Mouse (Mus musculus) kidney, adult 18-20 months (tissue): ENCODE measurements around the gene Tcf12.

Experiments used
- DNase-seq: peaks from one replicate; pipeline ENCODE4 v3.0.0; 2021

The Tcf12 gene

GRCm38 (mm10) chr9:71976034-71976433, 135.6 kb downstream of the Tcf12 start:
- no peak for DNase-seq

- DNase-seq, result no peak
Observed at GRCm38 (mm10) chr9:71975141-71975540, 136.5 kb downstream of the Tcf12 start.

- no peak for DNase-seq
Observed at GRCm38 (mm10) chr9:71974541-71974959, 137.1 kb downstream of the Tcf12 start.

GRCm38 (mm10) chr9:71964039-71964438, 147.6 kb downstream of the Tcf12 start:
- DNase-seq, result no peak

GRCm38 (mm10) chr9:71960026-71960396, 151.7 kb downstream of the Tcf12 start:
- DNase-seq, result no peak

- DNase-seq, result no peak
Observed at GRCm38 (mm10) chr9:71959259-71960025, 152.2 kb downstream of the Tcf12 start.

GRCm38 (mm10) chr9:71953217-71953616, 158.5 kb downstream of the Tcf12 start:
- DNase-seq, result no peak

- no peak for DNase-seq
Observed at GRCm38 (mm10) chr9:71952621-71953076, 159.0 kb downstream of the Tcf12 start.

GRCm38 (mm10) chr9:71951926-71952325, 159.7 kb downstream of the Tcf12 start:
- DNase-seq, result no peak

GRCm38 (mm10) chr9:71951341-71951740, 160.3 kb downstream of the Tcf12 start:
- no peak for DNase-seq

GRCm38 (mm10) chr9:71944801-71945200, 166.9 kb downstream of the Tcf12 start:
- no peak for DNase-seq

GRCm38 (mm10) chr9:71942424-71942823, 169.2 kb downstream of the Tcf12 start:
- DNase-seq, result no peak

GRCm38 (mm10) chr9:71940016-71940415, 171.7 kb downstream of the Tcf12 start:
- no peak for DNase-seq

- DNase-seq, result no peak
Observed at GRCm38 (mm10) chr9:71936199-71936598, 175.5 kb downstream of the Tcf12 start.

- DNase-seq, result no peak
Observed at GRCm38 (mm10) chr9:71934833-71935232, 176.8 kb downstream of the Tcf12 start.

GRCm38 (mm10) chr9:71931965-71932364, 179.7 kb downstream of the Tcf12 start:
- DNase-seq, result no peak

GRCm38 (mm10) chr9:71931358-71931715, 180.3 kb downstream of the Tcf12 start:
- no peak for DNase-seq

- DNase-seq, result no peak
Observed at GRCm38 (mm10) chr9:71930431-71931357, 181.0 kb downstream of the Tcf12 start.

- no peak for DNase-seq
Observed at GRCm38 (mm10) chr9:71916662-71916953, 195.1 kb downstream of the Tcf12 start.

GRCm38 (mm10) chr9:71915871-71916661, 195.6 kb downstream of the Tcf12 start:
- DNase-seq, result no peak

- DNase-seq, result no peak
Observed at GRCm38 (mm10) chr9:71906522-71906921, 205.1 kb downstream of the Tcf12 start.

- no peak for DNase-seq
Observed at GRCm38 (mm10) chr9:71898852-71899251, 212.8 kb downstream of the Tcf12 start.

GRCm38 (mm10) chr9:71897399-71897798, 214.3 kb downstream of the Tcf12 start:
- no peak for DNase-seq
